Mouse (Mus musculus) megakaryocyte, embryonic 14.5 days (primary cell): Measurements from ENCODE around the gene Rnf113a2.

Experiments
- FLI1 ChIP-seq: IDR thresholded peaks from 2 replicates; pipeline ENCODE4 v1.6.1; 2012; ENCODE audit warnings: low read length, inconsistent platforms, mixed read lengths
- GATA1 ChIP-seq: IDR thresholded peaks from 3 replicates; pipeline ENCODE4 v1.6.1; 2012; ENCODE audit warnings: mixed read lengths, low read length, inconsistent platforms, borderline replicate concordance

DNA sequence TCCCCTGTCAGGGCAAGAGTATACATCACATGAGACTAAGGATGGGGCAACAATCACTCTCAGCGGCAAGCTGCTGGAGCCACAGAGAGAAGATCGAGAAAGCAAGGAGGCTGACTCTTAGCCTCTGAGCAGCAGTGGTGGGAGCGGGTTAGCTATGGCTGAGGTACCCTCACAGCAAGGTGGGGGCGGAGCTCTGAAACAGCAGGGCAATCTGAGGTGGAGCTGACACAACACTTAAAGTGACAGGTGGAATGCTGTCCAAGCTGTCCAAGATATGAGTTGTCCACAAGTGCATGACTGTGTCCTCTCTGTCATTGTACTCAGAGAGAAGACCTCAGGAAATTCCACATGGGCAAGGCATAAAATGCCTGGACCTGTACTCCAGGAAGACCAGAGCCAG is 34.6 kb upstream of the Rnf113a2 start:
- TF ChIP-seq GATA1 (no peak), FLI1 (no peak)
